Mouse (Mus musculus) CH12.LX (cell line): Measurements from ENCODE around the gene Rras.

Experiments used
- CHD1 ChIP-seq: IDR thresholded peaks from 2 replicates; pipeline ENCODE4 v1.6.1; 2012; ENCODE audit warnings: low read depth, low read length, improper control_type of control experiment, inconsistent platforms
- CTCF ChIP-seq, 2 experiments: IDR thresholded peaks in 1 of 2; conservative IDR thresholded peaks in 1 of 2; 2 replicates each; pipeline ENCODE4 v1.5.1; 2011 to 2012; ENCODE audit warnings: low read depth in 2 of 2, low read length in 2 of 2, improper control_type of control experiment in 1 of 2, inconsistent platforms in 1 of 2, mild to moderate bottlenecking in 1 of 2, moderate library complexity in 1 of 2

DNA sequence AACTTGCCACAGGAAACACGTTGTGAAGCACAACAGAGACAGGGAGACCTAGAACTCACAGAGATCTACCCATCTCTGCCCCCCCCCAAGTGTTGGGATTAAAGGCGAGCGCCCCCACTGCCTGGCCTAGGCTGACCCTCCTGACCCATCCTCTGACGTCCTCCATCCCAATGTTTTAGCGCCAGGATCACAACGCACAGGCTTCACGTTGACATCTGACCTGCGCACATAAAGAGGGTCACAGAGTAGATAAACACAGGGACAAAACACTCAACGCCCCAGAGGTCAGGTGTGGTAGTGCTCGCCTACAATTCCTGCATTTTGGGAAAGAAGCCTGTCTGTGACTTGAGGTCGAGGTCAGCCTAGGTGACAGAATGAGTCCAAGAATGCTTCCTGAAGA is 18.9 kb downstream of the Rras start:
- TF ChIP-seq CHD1 (no peak), CTCF (conservative IDR thresholded peaks at IDR 0.05 in 1 of 2, IDR thresholded peaks at IDR 0.05 in 1 of 2; ENCODE audit: low read depth in 2 of 2, low read length in 2 of 2) (no peak)
